Mouse (Mus musculus) olfactory bulb, adult 2 months (tissue): Measurements from ENCODE around the gene Pdlim7.

Experiments
- CTCF ChIP-seq: fragments of 200-500 bp; IDR thresholded peaks from 2 replicates; pipeline ENCODE4 v1.5.1; 2012; ENCODE audit warnings: low read depth, mild to moderate bottlenecking, low read length, moderate library complexity; ENCODE audit not compliant: insufficient read depth
- POLR2A ChIP-seq: fragments of 200-500 bp; IDR thresholded peaks from 2 replicates; pipeline ENCODE4 v1.6.1; 2012; ENCODE audit warnings: mild to moderate bottlenecking, low read depth, low read length, moderate library complexity; ENCODE audit not compliant: insufficient read depth

GRCm38 (mm10) chr13:55506697-55507096 lies 6.8 kb downstream of the Pdlim7 start:
- TF ChIP-seq CTCF: no peak
- no peak for TF ChIP-seq POLR2A
